21 mouse cellular contexts compared by ENCODE assay signal in genomic region chr6:94614346-94614745, GRCm38 (mm10).
"Had no signal": no experiment of that assay in that cellular context is flagged by ENCODE, and none has a peak within 500 bp of the region (broad histone marks: within the 10 kb centered on the region; RNA-seq: fewer than 3 reads in every experiment).

No protein-coding gene starts in this region.

- H3K4me3 ChIP-seq: heart, adult 2 months; heart, embryonic 13.5 days; heart, embryonic 15.5 days; hindbrain, embryonic 13.5 days; hindbrain, embryonic 15.5 days; limb, embryonic 13.5 days; limb, embryonic 15.5 days; liver, embryonic 12.5 days had no signal

- DNase-seq: forebrain, postnatal 0 days; gastrocnemius, postnatal 10 days; gastrocnemius, postnatal 25 days; heart, adult 11 months; heart, adult 2 months; heart, postnatal 14 days; heart, postnatal 36 days; layer of hippocampus, adult 9-11 months; layer of hippocampus, postnatal 36 days; left cerebral cortex, postnatal 4 days had no signal

- H3K27ac ChIP-seq: heart, adult 2 months; heart, embryonic 13.5 days; heart, embryonic 15.5 days; hindbrain, embryonic 13.5 days; hindbrain, embryonic 15.5 days; limb, embryonic 13.5 days; limb, embryonic 15.5 days; liver, embryonic 12.5 days; liver, embryonic 14.5 days had no signal

- ATAC-seq: forebrain, postnatal 0 days; hindbrain, postnatal 0 days; intestine, embryonic 16.5 days; liver, embryonic 12.5 days had no signal

- H3K27me3 ChIP-seq: heart, embryonic 13.5 days; heart, embryonic 15.5 days; hindbrain, embryonic 13.5 days; hindbrain, embryonic 15.5 days; limb, embryonic 13.5 days; limb, embryonic 15.5 days; liver, embryonic 12.5 days had no signal

- H3K4me2 ChIP-seq: heart, embryonic 11.5 days; heart, embryonic 13.5 days; heart, embryonic 15.5 days; hindbrain, embryonic 13.5 days; hindbrain, embryonic 15.5 days; limb, embryonic 13.5 days; limb, embryonic 15.5 days; liver, embryonic 12.5 days had no signal

- H3K4me1 ChIP-seq: liver, embryonic 12.5 days had no signal

- H3K9ac ChIP-seq: forebrain, postnatal 0 days; heart, embryonic 13.5 days; heart, embryonic 15.5 days; hindbrain, embryonic 13.5 days; hindbrain, embryonic 15.5 days; limb, embryonic 13.5 days; limb, embryonic 15.5 days; liver, embryonic 12.5 days; liver, embryonic 14.5 days had no signal

- H3K9me3 ChIP-seq: heart, embryonic 13.5 days; heart, embryonic 15.5 days; hindbrain, embryonic 13.5 days; hindbrain, embryonic 15.5 days; limb, embryonic 13.5 days; limb, embryonic 15.5 days; liver, embryonic 12.5 days had no signal
